Mouse (Mus musculus) NIH3T3 (cell line): Measurements from ENCODE around the gene Uxs1.

Experiments used
- DNase-seq: peaks from one replicate; pipeline ENCODE4 v3.0.0-alpha.2; 2012; ENCODE audit warnings: low read depth

The Uxs1 gene

DNA sequence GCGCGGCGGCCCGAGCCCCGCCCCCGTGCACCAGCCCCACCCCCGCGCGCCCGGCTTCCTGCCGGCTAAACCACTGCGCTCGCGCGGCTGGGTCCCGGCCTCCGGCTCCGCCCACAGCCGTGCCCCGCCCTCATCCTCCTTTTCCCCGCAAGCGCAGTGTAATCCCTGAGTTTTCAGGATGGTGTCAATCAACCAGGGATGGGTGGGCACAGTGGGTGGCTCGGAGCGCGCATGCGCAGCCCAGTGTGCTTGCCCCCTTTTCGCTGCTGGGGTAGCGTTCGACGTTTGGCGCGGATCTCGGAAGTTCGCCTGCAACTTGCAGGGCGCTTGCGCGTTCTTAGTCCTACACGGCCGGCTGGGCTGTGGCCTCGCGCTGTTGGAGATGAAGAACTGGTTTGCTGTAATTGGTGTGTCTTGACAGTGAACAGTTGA lies at the start of gene Uxs1:
Uxs1 (minus strand) TSS at position 38 of the 432 bp plus-strand sequence.
- peak; percentile 100 for DNase-seq

DNA sequence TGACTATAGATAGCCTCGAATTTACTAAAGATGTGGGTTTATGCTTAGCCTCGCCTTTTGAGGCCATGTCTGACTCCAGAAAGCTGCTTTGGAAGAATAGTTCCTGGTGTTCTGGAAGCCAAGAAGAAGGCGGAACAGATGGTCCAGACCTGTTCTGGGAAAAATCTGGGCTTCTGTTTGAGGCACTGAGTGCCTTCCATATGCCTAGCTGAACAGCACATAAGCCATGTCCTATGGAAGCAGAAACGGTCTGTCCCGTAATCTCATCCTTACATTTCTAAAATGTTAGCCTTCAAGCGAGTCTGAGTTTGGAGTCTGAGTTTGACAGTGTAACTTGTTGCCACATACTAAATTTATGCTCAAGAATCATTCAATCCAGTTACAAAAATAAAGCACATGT lies 49.6 kb upstream of the Uxs1 start:
- no peak for DNase-seq

- no peak for DNase-seq
These were observed 43.5 kb upstream of the Uxs1 start for GRCm38 (mm10) chr1:43871116-43871515.

DNA sequence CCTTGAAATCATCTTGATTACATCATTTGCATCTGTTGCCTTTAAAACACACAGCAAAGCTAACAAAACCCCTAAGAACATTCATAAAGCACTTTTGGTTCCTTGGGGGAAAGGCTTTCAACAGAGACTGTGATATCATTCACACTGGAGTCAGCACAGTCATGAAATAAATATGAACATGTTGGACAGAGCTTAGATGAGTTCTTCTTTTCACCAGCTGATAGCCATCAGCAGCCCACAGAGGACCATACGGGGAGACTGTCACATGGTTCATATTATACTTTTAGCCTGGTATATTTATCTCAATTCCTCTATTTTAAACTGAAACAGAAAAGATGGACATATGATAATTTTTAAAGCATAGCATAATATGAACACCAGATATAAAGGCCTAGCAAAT lies 40.9 kb upstream of the Uxs1 start:
- DNase-seq, result peak; percentile 52

DNA sequence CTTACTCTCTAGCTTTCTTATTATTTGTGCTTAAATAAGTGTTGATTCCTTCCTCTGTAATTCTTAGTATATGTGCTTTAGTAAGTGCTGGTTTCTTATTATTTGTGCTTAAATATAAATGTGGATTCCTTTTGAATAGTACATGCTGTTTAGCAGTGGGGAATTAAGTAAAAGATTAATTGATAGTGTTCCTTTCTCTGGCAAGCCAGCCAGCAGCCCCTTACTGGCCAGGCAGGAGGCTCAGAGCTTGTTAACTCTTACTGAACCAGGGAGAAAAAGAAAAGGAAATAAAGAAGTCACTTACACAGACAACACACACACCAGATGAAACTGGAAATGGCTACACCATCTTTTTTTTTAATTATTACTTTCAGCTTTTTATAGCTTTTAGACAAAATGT lies 37.2 kb upstream of the Uxs1 start:
- DNase-seq, result no peak

DNA sequence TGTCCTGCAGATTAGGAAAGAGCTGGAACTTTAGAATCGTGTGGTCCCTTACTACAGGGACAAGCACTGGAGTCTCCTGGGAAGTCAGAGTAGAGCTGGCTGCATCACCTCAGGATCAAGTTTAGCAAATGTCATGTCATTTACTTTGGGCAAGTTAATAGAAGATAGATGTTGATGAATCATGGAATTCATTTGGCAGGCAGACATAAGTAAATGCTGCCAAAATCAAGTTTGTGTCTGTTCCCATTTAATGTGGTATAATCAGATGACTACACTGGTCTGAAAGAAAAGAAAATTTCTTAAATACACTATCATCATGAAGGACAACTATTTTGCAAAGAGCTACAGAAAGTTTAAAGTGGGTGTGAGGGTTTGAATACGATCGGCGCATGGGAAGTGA lies 35.0 kb upstream of the Uxs1 start:
- DNase-seq, result peak; percentile 76

DNA sequence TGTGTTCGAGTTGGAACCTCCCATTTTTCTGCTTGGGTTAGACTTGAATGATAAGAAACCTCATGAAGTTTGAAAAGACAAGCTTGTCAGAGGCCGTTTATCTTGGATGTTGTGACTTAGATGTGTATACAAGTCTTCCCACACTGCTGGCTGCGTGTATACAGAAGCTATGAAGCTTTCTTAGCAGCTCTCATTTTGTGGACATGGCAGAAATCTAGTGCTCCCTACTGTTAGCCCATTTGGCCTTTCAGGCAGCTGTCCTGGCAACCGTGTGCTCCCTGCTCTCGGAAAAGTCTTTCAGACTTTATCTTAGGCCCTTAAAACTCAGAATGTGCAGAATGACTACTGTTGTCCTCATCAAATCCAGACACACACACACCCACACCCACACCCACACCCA lies 31.4 kb upstream of the Uxs1 start:
- peak; percentile 28 for DNase-seq

DNA sequence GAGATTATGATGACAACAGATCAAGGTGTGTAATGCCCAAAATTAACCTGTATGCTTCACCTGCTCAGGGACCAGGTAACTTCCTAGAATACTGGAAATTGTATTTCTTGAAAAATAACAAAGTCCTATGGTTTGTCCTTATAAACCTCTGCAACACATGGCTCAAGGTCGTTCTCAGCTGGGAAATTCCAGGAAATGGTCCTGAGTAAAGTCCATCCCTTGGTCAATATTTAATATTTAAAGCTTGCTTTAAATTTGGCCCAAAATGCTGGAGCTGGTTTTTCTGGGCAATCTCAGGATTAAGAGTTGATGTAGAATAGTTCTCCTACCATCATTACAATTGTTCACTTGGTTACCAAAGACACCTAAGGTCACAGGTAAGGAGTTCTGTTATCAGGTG lies 30.1 kb upstream of the Uxs1 start:
- DNase-seq, result no peak

- peak; percentile 13 for DNase-seq
These were observed 28.0 kb upstream of the Uxs1 start for GRCm38 (mm10) chr1:43855591-43855990.

- no peak for DNase-seq
These were observed 15.8 kb upstream of the Uxs1 start for GRCm38 (mm10) chr1:43843398-43843797.

DNA sequence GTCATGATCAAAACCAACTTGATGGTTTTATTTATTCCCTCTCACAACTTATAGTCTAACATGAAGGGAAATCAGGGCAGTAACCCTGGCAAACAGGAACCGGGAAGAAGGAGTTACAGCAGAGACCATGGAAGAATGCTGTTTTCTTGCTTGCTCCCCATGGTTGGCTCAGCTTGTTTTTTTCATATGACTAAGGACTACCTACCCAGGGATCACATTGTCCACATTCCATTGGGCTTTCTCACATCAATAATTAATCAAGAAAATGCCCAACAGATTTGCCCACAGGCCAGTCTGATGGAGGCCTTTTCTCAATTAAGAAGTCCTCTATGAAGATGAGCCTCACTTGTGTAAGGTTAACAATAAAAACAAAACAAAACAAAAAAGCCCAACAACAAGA lies 9.6 kb upstream of the Uxs1 start:
- DNase-seq, result no peak

DNA sequence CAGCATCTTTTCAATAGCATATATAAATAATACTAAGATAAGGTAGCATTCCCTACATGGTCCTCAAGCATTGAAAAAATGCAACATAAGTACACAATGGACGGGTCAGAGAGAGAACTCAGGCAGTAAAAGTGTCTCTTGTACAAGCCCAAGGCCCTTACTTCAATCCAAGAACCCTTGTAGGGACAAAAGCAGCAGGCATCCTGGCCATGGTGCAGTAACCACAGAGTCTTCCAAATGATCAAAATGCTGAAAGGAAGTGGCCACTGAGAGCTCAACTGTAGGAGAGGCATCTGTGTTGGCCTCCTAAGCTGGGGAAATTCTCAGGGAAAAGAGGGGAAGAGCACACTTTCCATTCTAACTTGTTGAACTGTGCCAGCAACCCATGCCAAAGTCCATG lies 2.5 kb upstream of the Uxs1 start:
- no peak for DNase-seq

DNA sequence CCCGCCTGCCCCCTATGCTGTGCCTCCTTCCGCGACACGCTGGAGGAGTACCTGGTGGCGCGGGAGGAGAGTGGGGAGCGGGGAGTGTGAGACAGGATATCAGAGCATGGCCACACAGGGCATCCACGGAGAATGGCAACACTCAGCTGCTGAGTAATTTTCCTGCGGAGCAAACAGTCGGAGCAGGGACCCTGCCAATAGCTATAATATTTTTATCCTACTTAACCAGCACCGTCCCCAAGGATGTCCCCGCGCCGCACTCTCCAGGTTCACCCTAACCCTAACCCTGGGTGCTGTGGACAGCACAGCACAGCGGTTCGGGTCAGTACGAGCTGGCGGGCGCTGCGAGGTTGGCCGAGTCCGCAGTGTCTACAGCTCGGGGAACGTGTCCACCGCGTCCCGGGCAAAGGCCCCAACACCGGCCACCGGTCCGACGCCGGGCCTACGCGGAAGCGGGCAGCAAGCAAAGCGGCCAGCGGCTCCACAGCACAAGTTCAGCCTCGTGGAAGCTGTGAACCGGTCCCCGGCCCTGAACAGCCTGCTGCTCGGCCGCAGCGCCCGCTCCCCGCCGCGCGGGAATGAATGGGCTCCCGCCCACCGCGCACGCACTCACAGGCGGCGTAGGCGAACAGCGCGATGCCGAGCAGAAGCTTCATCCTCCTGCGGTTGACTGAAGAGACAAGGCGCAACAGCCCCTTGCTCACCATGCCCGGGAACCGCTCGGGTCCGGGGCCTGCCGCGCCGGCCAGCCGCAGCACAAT lies 418 bp downstream of the Uxs1 start:
- DNase-seq, result no peak

- peak; percentile 37 for DNase-seq
These were observed 985 bp downstream of the Uxs1 start for GRCm38 (mm10) chr1:43826628-43827001.

- peak; percentile 52 for DNase-seq
These were observed 4.2 kb downstream of the Uxs1 start for GRCm38 (mm10) chr1:43823406-43823805.

DNA sequence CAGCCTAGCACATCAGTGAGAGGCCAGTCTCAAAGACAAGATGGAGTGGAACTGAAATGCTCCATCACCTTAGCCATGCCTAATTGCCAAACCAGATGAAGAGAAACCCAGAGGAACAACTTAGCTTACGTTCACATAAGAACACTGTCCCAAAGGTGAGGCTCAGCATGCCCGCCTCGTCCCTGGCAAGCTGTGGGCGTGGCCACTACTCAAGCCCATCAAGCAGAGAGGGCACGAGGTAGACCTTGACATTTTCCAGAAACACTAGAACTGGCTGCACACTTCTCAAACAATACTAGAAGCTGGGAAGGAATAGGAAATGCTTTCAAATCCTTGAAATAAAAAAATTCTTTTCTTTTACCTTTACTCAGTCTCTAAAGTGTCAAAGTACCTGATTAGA lies 5.0 kb downstream of the Uxs1 start:
- DNase-seq, result no peak

- no peak for DNase-seq
These were observed 5.8 kb downstream of the Uxs1 start for GRCm38 (mm10) chr1:43821804-43822203.

GRCm38 (mm10) chr1:43820571-43820970 lies 7.0 kb downstream of the Uxs1 start:
- no peak for DNase-seq

- DNase-seq, result peak; percentile 61
These were observed 8.5 kb downstream of the Uxs1 start for GRCm38 (mm10) chr1:43819091-43819490.

GRCm38 (mm10) chr1:43818356-43818755 lies 9.2 kb downstream of the Uxs1 start:
- no peak for DNase-seq

GRCm38 (mm10) chr1:43811764-43812163 lies 15.8 kb downstream of the Uxs1 start:
- no peak for DNase-seq

GRCm38 (mm10) chr1:43811055-43811454 lies 16.5 kb downstream of the Uxs1 start:
- DNase-seq, result no peak

GRCm38 (mm10) chr1:43809351-43809750 lies 18.2 kb downstream of the Uxs1 start:
- DNase-seq, result no peak

DNA sequence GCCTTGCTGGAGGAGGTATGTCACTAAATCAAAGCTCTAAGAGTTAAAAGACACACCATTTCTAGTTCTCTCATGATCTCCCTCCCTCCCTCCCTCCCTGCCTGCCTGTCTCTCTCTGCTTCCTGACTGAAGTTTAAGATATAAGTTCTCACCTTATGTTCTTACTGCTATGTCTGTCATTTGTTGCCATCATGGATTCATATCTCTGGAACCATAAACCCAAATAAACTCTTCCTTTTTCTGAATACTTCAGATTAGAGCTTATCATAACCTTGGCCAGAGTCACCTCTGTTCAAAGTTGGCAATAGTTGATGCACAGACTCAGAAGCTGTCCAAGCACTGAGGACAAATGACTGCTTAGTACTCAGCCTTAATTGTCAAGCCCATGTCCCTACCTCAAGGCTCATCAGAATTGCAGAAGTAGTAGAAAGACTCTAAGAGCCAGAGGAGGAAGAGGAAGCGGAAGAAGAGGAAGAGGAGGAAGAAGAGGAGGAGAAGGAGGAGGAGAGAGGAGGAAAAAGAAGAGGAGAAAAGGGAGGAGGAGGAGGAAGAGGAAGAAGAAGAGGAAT lies 23.6 kb downstream of the Uxs1 start:
- DNase-seq, result no peak
